Mouse (Mus musculus): Measurements from ENCODE around the gene Rnf220. TPM values are rescaled to one million over a fixed set of nuclear protein-coding genes. Genes with fewer than 3 reads are reported as not detected.

Gene Rnf220
- polyA plus RNA-seq, 1 experiment from 2014 or later: 46.0 TPM

DNA sequence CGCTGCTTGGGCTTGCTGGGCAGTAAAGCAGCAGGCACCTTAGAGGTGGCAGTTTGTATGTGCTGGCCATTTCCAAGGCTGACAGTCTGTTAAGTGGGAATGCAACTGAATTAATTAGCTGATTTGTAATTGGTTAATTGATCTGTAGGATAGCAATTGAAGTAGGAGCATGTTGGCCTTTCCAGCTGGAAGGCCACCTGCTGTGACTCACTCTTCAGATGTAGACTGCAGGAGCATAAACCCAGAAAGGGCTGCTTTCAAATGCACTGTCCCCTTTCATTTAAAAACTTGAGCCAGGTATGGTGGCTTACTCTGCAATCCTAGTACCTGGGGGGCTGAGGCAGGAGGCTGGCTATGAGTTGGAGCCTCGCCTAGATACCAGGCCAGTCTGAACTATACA lies 171.8 kb downstream of the Rnf220 start:
- no peak overlapping the region for H3K4me2 ChIP-seq
- peaks cover 55% of the 10 kb centered on the region for H3K27me3 ChIP-seq (replicated peaks)
- no peak for ATAC-seq (ENCODE audit: extremely low read depth, insufficient number of reproducible peaks, low FRiP score, low TSS enrichment)
- H3K9ac ChIP-seq: no peak overlapping the region
- 72% methylated on average over 2 of the region's 2 CpGs for WGBS
- H3K4me1 ChIP-seq: no peaks in the 10 kb centered on the region
- no peak overlapping the region for H3K27ac ChIP-seq (replicated peaks)
- no peak overlapping the region for H3K4me3 ChIP-seq
- H3K36me3 ChIP-seq: no peaks in the 10 kb centered on the region
- H3K9me3 ChIP-seq: no peaks in the 10 kb centered on the region

DNA sequence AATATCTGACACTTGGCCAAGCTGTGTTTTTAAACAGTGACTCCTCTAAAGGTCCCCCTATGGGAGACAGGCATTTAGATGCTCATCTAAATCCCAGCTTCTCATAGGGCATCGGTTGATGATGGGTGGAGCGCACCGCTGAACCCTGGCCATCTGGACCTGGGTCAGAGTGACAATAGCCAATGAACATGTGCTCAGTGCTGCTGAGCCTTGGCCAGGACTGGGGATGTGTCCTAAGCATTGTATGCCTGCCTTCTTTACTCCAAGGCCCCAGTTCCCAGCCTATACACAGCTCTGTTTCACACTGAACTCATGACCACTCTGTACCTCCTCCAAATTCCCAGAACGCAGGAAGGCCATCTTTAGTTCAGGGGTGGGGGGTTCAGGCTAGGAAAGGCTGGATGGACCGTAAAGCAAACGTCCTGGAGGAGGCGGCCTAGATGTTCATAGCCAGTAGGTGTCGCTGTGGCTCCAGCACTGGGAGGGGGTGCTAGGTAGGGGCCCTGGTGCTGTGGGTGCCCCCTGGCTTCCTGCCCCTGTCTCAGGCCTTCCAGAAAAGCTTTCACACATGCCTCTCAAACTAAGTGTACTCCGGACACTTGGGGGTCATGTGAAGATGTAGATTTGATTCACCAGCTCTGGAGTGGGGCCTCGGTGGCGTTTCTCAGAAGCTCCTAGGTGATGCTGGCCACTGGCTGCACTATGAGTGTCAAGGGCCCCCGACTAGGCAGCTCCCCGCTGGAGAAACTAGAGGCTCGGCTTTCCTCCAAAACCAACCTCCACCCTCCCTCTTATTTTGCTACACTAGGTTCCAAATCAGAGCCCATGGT lies 173.1 kb downstream of the Rnf220 start:
- H3K9me3 ChIP-seq: no peaks in the 10 kb centered on the region
- H3K36me3 ChIP-seq: no peaks in the 10 kb centered on the region
- no peak overlapping the region for H3K9ac ChIP-seq
- WGBS: 19% methylated on average over 14 of the region's 14 CpGs
- H3K4me3 ChIP-seq: no peak overlapping the region
- no peak for ATAC-seq (ENCODE audit: extremely low read depth, insufficient number of reproducible peaks, low FRiP score, low TSS enrichment)
- H3K4me2 ChIP-seq: no peak overlapping the region
- H3K27me3 ChIP-seq (replicated peaks): peaks cover 65% of the 10 kb centered on the region
- H3K4me1 ChIP-seq: no peaks in the 10 kb centered on the region
- H3K27ac ChIP-seq (replicated peaks): no peak overlapping the region

DNA sequence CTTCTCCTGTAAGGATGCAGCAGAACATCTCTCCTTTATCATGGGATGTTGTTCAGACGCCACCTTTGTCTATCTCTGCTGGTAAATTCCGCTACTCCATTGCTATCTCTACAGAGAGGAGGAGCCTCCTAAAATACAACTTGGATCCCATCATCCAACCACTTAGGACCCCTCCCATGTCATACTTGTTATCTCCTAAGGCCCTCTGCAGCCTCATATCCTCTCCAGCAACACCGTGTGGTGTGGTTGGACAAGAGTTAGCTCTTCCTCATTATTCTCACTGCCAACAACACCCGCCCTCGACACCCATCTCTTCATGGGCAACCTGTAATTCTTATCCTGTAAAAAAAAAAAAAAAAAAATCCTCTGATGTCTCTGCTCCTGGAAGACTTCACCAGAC lies 175.8 kb downstream of the Rnf220 start:
- Histone ChIP-seq H3K4me3 (no peak overlapping the region), H3K4me2 (no peak overlapping the region), H3K9ac (no peak overlapping the region), H3K27ac (replicated peaks) (no peak overlapping the region), H3K36me3 (no peaks in the 10 kb centered on the region), H3K27me3 (replicated peaks) (peaks cover 80% of the 10 kb centered on the region), H3K4me1 (peaks cover 7% of the 10 kb centered on the region; the same call in 1 of the 2 replicates), H3K9me3 (no peaks in the 10 kb centered on the region)
- WGBS: 49% methylated on average over 5 of the region's 5 CpGs
- no peak for ATAC-seq (ENCODE audit: extremely low read depth, insufficient number of reproducible peaks, low FRiP score, low TSS enrichment)

DNA sequence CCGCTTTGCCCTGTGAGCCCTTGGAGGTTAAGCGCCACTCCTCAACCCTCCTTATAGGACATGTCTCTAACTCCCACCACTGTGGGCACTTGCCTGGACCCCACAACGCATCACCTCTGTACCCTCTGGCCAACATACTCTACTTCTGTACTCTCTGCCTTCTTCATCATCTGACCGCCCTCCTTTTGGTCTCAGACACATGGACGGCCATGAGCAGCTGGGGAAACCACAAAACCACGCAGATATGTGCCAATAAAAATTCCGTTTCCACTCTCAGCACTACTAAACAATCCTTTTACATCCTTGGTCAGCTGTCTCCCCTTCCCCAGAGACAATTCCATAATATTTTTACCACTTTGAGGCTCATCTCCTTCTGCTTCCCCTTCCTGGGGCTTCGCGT lies 178.3 kb downstream of the Rnf220 start:
- no peak for ATAC-seq (ENCODE audit: extremely low read depth, insufficient number of reproducible peaks, low FRiP score, low TSS enrichment)
- peaks cover 7% of the 10 kb centered on the region; the same call in 1 of the 2 replicates for H3K4me1 ChIP-seq
- H3K27me3 ChIP-seq (replicated peaks): peaks cover 99% of the 10 kb centered on the region
- no peak overlapping the region for H3K9ac ChIP-seq
- H3K27ac ChIP-seq (replicated peaks): no peak overlapping the region
- H3K4me3 ChIP-seq: no peak overlapping the region
- WGBS: 85% methylated on average over 9 of the region's 9 CpGs
- H3K36me3 ChIP-seq: no peaks in the 10 kb centered on the region
- no peaks in the 10 kb centered on the region for H3K9me3 ChIP-seq
- H3K4me2 ChIP-seq: no peak overlapping the region

DNA sequence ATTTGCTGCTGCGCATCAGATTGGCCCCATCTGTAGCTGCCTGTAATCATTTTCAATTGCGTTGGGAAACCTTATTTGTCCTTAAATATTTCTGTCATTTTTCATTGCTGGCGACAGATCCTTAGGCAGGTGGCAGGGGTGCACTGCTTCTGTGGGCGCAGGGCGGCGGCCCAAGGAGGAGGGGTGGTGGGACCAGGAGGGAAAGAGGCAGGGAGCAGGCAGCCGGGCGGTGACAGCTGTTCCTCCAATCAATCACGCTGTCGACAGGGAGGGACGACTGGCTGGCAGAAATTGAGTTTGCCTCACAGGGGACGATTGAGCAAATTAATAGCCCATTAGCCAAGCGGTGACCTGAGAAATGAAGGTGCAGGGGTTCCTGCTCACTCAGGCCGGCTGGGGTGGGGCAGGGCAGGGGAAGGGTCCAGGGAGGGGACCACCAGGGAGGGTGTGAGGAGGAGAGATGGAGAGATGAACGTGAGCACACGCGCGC lies 179.1 kb downstream of the Rnf220 start:
- ATAC-seq (ENCODE audit: extremely low read depth, insufficient number of reproducible peaks, low FRiP score, low TSS enrichment): no peak

DNA sequence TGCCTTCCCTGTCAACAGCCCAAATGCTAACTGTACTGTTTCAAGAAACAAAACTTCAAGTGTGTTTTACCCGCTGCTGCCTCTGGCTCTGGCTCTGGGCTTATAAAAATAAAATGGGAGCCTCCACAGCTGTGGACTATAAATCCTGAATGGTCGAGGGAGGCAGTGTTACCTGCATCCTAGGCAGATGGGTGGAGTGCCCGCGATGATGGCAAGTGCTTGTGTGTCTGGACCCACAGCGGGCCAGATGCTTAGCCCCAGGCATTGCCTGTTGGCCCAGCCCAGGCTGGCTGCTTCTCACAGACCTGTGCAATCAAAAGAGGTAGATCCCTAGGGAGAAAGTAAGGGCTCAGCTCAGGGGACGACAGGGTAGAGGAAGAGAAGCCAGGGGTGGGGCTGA lies 180.1 kb downstream of the Rnf220 start:
- Histone ChIP-seq H3K9me3 (no peaks in the 10 kb centered on the region), H3K4me2 (no peak overlapping the region), H3K27ac (replicated peaks) (no peak overlapping the region), H3K27me3 (replicated peaks) (peaks cover 97% of the 10 kb centered on the region), H3K9ac (no peak overlapping the region), H3K4me1 (peaks cover 19% of the 10 kb centered on the region), H3K4me3 (no peak overlapping the region), H3K36me3 (no peaks in the 10 kb centered on the region)
- no peak for ATAC-seq (ENCODE audit: extremely low read depth, insufficient number of reproducible peaks, low FRiP score, low TSS enrichment)
- WGBS: 50% methylated on average over 6 of the region's 6 CpGs

More for the DNA sequence above, 179.1 kb downstream of the Rnf220 start:
- Histone ChIP-seq H3K9me3 (no peaks in the 10 kb centered on the region), H3K36me3 (no peaks in the 10 kb centered on the region), H3K27ac (replicated peaks) (no peak overlapping the region), H3K27me3 (replicated peaks) (peaks cover 100% of the 10 kb centered on the region), H3K4me1 (peaks cover 10% of the 10 kb centered on the region), H3K4me2 (no peak overlapping the region), H3K4me3 (no peak overlapping the region), H3K9ac (no peak overlapping the region)
- 7% methylated on average over 18 of the region's 18 CpGs for WGBS

DNA sequence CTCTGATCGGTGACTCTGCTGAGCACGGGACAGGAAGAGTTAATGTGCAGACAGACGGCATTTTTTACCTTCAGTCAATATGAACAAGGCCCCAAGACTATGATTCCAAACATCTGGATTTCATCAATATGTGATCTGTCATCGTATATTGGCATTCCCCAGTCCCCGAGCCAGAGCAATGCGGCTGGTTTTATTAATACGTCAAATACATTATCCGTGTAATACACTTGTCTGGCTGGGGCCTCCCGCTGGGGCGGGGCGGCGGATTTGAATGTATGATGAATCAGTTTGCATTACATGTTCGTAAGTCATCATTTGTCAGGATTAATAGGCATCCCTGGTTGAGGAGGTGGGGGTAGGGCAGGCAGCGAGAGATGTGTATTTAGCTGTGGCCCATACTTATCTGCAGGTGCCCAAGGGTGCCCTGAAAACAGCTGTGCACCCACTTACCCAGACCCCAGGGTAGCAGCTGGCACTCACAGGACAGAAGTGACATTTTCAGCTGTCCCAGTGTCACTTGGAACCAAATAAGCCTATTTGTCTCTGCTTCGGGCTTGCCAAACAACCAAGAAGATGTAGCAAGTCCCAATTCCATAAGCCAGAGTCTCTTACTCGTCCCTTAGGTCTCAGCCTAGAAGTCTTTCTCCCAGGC lies 181.9 kb downstream of the Rnf220 start:
- H3K9ac ChIP-seq: no peak overlapping the region
- H3K9me3 ChIP-seq: no peaks in the 10 kb centered on the region
- ATAC-seq (ENCODE audit: extremely low read depth, insufficient number of reproducible peaks, low FRiP score, low TSS enrichment): no peak
- H3K36me3 ChIP-seq: no peaks in the 10 kb centered on the region
- peaks cover 19% of the 10 kb centered on the region for H3K4me1 ChIP-seq
- peaks cover 95% of the 10 kb centered on the region for H3K27me3 ChIP-seq (replicated peaks)
- no peak overlapping the region for H3K27ac ChIP-seq (replicated peaks)
- H3K4me3 ChIP-seq: no peak overlapping the region
- no peak overlapping the region for H3K4me2 ChIP-seq
- 72% methylated on average over 16 of the region's 16 CpGs for WGBS

DNA sequence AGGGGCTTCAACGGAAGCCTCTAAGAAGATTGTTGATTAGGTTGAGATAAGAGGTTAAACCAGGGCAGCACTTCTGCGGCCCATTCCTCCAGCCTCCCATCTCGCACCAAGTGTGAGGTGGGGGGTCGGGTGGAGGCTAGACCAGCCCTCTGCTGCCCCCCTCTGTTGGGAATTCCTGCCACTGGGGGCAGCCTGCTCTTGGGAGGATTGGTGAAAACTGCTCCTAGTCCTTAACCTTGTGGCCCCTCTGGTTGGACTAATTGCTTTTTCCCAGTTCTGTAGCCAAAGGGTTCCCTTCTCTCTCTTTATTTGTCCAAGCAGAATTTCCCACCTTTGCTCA lies 183.8 kb downstream of the Rnf220 start:
- peak overlapping the region; percentile 63 for H3K4me2 ChIP-seq
- H3K9ac ChIP-seq: no peak overlapping the region
- ATAC-seq (ENCODE audit: extremely low read depth, insufficient number of reproducible peaks, low FRiP score, low TSS enrichment): no peak
- 3% methylated on average over 4 of the region's 4 CpGs for WGBS
- no peaks in the 10 kb centered on the region for H3K9me3 ChIP-seq
- H3K27me3 ChIP-seq (replicated peaks): peaks cover 86% of the 10 kb centered on the region
- no peak overlapping the region for H3K27ac ChIP-seq (replicated peaks)
- H3K4me1 ChIP-seq: peaks cover 19% of the 10 kb centered on the region
- H3K4me3 ChIP-seq: peak overlapping the region; percentile 28
- no peaks in the 10 kb centered on the region for H3K36me3 ChIP-seq

DNA sequence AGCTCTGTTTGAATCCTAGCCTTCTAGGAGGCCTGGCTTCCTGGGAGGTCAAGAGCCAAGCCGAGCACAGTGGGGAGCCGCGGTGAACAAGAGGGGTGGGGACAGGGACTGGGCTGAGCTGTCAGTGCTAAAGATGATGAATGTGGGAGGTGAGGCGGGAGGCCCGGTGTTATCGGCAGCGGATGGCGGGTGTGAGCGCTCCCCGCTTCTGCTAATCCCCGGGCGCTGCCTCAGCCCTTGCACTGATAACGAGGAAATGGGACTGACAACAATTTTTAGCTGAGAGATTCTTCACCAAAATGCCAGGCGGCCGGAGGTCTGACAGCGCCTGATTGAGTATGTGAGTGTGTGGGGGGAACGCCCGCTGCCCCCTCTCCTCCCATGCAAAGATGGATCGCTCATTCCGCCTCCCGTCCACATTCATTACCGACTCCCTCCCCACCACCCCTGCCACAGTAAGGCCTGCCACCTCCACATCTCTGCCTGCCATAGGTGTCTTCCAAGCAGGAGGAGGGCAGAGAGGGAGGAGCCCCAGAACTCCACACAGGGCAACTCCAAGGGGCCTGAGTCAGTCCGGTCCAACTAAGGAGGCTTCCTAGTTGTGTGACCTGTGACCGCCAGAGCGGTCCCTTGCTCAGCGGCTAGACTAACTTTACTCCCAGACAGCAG lies 184.3 kb downstream of the Rnf220 start:
- peaks cover 86% of the 10 kb centered on the region for H3K27me3 ChIP-seq (replicated peaks)
- H3K4me3 ChIP-seq: peak overlapping the region; percentile 28
- peak overlapping the region; percentile 63 for H3K4me2 ChIP-seq
- ATAC-seq (ENCODE audit: extremely low read depth, insufficient number of reproducible peaks, low FRiP score, low TSS enrichment): no peak; the same call in 1 of the 2 replicates
- no peaks in the 10 kb centered on the region for H3K36me3 ChIP-seq
- H3K9me3 ChIP-seq: no peaks in the 10 kb centered on the region
- peaks cover 17% of the 10 kb centered on the region for H3K4me1 ChIP-seq
- peak overlapping the region; percentile 47 for H3K9ac ChIP-seq
- WGBS: 2% methylated on average over 26 of the region's 26 CpGs
- H3K27ac ChIP-seq (replicated peaks): no peak overlapping the region

DNA sequence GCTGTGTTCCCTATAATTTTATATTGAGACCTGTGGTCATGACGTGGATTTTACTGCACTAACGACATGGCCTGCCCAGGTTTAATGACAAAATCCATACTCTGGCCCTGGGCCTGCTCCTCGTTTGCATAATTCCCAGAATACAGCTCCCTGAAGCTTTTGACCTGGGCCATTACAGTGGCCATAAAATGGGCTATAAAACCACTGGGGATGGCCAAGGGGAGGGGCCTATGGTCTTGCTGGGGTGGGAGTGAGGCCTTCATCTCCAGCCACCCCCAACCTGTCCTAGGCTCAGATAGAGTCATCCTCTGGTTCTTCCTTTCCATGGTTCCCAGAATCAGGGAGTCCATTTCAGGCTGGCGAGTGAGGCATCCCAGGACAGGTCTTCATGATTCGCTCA lies 185.0 kb downstream of the Rnf220 start:
- no peaks in the 10 kb centered on the region for H3K9me3 ChIP-seq
- 53% methylated on average over 5 of the region's 5 CpGs for WGBS
- ATAC-seq (ENCODE audit: extremely low read depth, insufficient number of reproducible peaks, low FRiP score, low TSS enrichment): no peak
- peaks cover 13% of the 10 kb centered on the region for H3K4me1 ChIP-seq
- H3K9ac ChIP-seq: no peak overlapping the region
- H3K4me2 ChIP-seq: peak overlapping the region; percentile 63
- no peak overlapping the region for H3K27ac ChIP-seq (replicated peaks)
- peaks cover 86% of the 10 kb centered on the region for H3K27me3 ChIP-seq (replicated peaks)
- no peaks in the 10 kb centered on the region for H3K36me3 ChIP-seq
- H3K4me3 ChIP-seq: no peak overlapping the region

DNA sequence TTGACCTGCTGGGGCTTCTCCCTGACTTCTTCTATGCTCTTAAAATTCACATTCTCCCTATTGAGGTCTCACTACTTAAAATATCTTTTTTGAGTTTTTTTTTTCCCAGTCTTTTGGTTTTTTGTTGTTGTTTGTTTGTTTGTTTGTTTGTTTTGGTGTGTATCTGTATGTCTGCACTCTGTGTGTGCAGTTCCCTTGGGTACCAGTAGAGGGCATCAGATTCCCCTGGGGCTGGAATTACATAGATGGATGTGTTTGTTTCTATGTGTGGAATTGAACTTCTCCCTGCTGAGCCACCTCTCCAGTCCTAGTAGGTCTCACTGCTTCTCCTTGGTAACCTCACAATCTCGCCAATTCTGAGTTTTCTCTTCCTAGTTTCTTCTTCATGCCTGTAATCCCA lies 187.4 kb downstream of the Rnf220 start:
- H3K4me3 ChIP-seq: no peak overlapping the region
- no peak overlapping the region for H3K4me2 ChIP-seq
- H3K27me3 ChIP-seq (replicated peaks): peaks cover 85% of the 10 kb centered on the region
- no peak overlapping the region for H3K27ac ChIP-seq (replicated peaks)
- no peak overlapping the region for H3K9ac ChIP-seq
- ATAC-seq (ENCODE audit: extremely low read depth, insufficient number of reproducible peaks, low FRiP score, low TSS enrichment): no peak
- WGBS: 88% methylated on average over 1 of the region's 1 CpGs
- H3K36me3 ChIP-seq: no peaks in the 10 kb centered on the region
- H3K4me1 ChIP-seq: peaks cover 19% of the 10 kb centered on the region
- H3K9me3 ChIP-seq: no peaks in the 10 kb centered on the region

Data from heart, embryonic 13.5 days (tissue).